Mouse (Mus musculus) spleen, adult 18-20 months (tissue): Measurements from ENCODE around the gene Tpt1.

Source experiments
- DNase-seq, 2 experiments: peaks; one replicate each; pipeline ENCODE4 v3.0.0; 2022; ENCODE audit warnings: mixed read lengths in 2 of 2

The Tpt1 gene

DNA sequence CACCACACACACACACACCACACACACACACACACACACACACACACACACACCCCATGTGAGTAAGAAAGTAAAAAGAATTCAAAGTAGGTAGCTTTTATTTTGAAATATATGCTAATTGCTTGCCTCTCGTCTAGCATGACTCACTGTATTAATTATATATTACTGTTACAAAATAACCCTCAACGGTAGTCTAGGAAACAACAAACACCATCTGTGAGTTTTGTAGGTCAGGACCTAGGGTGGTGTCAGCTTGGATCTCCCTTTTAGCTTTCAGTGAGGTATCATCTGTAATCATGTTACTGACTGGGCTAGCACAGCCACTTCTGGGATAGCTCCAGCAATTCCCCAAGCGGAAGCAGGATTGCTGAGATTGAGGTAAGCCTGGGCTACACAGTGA is 32.4 kb downstream of the Tpt1 start:
- DNase-seq, result no peak

DNA sequence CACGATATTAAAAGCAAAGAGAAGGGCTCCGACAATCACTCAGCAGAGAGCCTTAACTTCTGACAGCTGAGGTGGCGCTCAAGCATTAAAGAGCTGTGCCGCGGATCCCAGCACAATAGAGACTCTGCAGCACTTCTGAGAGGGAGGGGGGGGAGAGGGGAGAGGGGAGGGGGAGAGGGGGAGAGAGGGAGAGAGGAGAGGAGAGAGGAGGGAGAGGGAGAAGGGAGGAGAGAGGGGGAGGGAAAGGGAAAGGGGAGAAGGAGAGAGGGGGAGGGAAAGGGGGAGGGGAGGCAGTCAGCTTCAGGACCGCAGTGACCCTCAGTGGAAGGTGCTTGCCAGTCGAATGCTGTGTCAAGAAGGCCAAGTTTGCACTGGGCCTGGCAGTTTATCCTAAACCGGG is 34.1 kb downstream of the Tpt1 start:
- DNase-seq, result no peak

GRCm38 (mm10) chr14:75881856-75882255 is 37.0 kb downstream of the Tpt1 start:
- no peak for DNase-seq

- no peak for DNase-seq
Measured at GRCm38 (mm10) chr14:75883330-75883729, 38.4 kb downstream of the Tpt1 start.

DNA sequence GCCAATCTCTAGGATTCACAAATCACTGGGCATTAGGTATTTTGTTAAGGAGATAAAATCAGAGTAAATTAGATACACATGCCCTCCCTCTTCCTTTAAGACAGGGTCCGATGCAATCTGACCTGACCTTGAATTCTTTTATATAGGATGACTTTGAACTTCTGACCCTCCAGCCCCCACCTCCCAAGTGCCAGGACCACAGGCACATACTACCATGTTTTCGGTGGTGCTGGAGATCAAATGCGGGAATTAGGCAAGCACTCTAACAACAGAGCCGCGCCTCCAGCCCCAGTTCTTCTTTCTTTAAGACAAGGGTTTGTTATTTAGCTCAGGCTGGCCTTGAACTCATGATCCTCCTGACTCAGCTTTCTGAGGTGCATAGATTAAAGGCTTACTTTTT is 39.0 kb downstream of the Tpt1 start:
- DNase-seq, result no peak

DNA sequence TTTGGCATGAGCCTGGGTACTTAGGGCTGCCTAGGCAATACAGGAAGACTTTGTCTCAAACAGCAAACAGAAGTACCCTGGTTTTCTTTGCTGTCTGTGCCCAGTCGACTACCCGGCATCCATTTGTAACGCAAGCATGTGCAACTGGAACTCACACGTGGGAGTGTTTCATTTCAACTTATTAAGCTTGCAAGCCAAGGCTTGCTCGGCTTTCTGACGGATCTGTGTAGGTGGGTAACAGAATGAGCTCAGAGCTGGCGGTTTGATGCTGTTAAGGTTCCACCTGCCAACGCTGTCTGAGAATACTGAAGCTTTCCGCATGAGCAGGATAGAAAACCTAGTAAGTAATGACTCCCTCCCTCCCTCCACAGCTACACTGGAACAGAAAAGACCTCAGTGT is 47.2 kb downstream of the Tpt1 start:
- no peak for DNase-seq
